Mouse (Mus musculus) megakaryocyte, embryonic 14.5 days (primary cell): ENCODE data around the gene Pgf. TPM values are rescaled to one million over a fixed set of nuclear protein-coding genes. Genes with fewer than 3 reads are reported as not detected.

Source experiments
- H3K27me3 ChIP-seq: replicated peaks from 2 replicates; pipeline ENCODE3; 2012; ENCODE audit warnings: inconsistent platforms
- H3K36me3 ChIP-seq: replicated peaks from 2 replicates; pipeline ENCODE3; 2012; ENCODE audit warnings: low read length, inconsistent platforms, mixed read lengths
- H3K4me1 ChIP-seq: 2 replicates; pipeline ENCODE4 v1.6.1; 2012; ENCODE audit warnings: inconsistent platforms
- H3K4me3 ChIP-seq: replicated peaks from 2 replicates; pipeline ENCODE3; 2012; ENCODE audit warnings: moderate library complexity, mild to moderate bottlenecking, inconsistent platforms
- H3K9me3 ChIP-seq: 2 replicates; pipeline ENCODE4 v1.6.1; 2012; ENCODE audit warnings: inconsistent platforms
- FLI1 ChIP-seq: IDR thresholded peaks from 2 replicates; pipeline ENCODE4 v1.6.1; 2012; ENCODE audit warnings: low read length, inconsistent platforms, mixed read lengths
- GATA1 ChIP-seq: IDR thresholded peaks from 3 replicates; pipeline ENCODE4 v1.6.1; 2012; ENCODE audit warnings: mixed read lengths, low read length, inconsistent platforms, borderline replicate concordance
- polyA plus RNA-seq: library from polyadenylated mRNA; stranded (reverse); fragments of >175 nt; gene quantifications from 2 replicates; pipeline ENCODE4 v1.2.3, GENCODE M21; 2012; ENCODE audit warnings: low replicate concordance; ENCODE audit not compliant: insufficient read depth

Pgf gene
- polyA plus RNA-seq, 1 experiment, result 0.10 TPM

DNA sequence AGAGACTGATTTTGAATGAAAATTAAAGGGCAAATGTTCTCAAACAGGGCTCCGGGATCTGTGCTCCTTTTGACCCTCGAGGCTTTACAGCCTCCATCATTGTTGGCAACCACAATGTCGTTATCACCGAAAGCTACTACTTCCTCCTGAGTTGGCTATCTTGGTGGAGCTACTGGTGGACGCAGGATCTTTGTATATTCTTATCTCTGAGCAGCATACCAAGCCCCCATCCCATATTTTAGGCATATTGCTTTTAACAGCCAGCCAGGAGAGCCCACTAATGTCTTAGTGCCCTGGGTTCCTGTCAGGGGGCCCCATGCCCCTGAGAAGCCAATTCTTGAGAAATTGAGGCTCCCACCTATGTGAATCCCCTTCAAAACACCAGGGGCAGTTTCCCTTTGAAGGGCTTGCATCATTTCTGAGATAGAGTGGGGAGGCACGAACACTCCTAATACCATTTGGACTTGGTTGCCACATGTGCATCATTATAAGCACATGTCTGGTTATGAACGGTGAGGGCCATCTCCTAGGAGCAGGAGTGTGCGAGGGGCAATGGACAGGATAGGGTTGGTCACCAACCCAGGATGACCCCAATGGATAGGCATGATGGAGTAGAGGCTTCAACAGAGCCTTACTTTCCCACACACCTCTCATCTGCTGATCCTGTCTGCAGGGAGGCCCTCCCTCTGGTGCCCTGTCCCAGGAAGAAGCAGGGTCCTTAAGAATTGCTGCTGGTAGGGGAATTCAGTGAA is 43.4 kb downstream of the Pgf start:
- peaks cover 71% of the 10 kb centered on the region for H3K36me3 ChIP-seq
- peaks cover 11% of the 10 kb centered on the region for H3K27me3 ChIP-seq
- H3K9me3 ChIP-seq, result no peaks in the 10 kb centered on the region
- peaks cover 23% of the 10 kb centered on the region for H3K4me1 ChIP-seq
- no peak overlapping the region for H3K4me3 ChIP-seq
- TF ChIP-seq FLI1, result no peak
- no peak for TF ChIP-seq GATA1

DNA sequence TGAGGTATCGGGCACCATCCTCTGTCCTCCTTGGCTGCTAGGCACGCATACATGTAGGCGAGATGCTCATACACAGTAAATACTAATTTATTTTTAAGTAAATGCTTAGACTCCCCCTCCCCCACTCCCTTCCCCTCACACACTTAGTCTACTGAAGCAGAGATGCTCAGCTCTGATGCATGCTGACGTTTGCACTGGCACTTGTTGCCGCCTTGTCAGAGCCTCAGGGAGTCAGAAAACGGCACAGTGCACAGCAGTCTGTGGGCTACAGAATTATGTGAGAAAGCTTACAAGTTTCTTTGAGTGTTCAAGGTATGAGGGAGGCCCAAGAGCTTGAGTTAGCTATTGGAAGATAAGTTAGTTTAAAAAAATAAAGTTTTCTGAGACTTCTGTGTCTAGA is 46.2 kb downstream of the Pgf start:
- no peak overlapping the region for H3K4me3 ChIP-seq
- H3K27me3 ChIP-seq, result no peaks in the 10 kb centered on the region
- H3K4me1 ChIP-seq, result peaks cover 38% of the 10 kb centered on the region
- TF ChIP-seq FLI1 (no peak), GATA1 (no peak)
- no peaks in the 10 kb centered on the region for H3K9me3 ChIP-seq
- peaks cover 96% of the 10 kb centered on the region for H3K36me3 ChIP-seq

DNA sequence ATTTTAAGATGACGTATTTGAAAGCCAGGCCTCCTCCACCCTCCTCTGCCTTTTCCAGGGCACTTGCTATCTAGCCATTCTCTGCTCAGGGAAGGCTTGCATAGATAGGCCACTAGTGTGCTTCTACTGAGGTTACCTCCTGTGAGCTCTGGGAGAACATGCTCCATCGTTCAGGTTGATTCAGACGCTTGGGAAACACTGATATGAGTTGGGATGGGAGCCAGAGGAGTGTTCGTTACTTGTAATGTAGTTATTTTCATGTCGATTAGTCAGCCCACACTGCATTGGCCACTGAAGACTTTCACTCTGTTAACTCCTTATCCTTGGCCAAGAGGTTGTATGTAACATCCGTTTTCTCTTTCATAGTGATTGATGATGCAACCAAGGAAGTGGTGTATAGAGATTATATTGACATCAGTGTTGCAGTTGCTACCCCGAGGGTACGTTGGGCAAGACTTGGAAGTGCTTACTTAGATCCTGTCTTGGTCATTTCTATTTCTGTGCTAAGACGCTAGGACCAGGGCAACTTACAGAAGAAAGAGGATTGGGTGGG is 48.1 kb downstream of the Pgf start:
- Histone ChIP-seq H3K4me1 (peaks cover 39% of the 10 kb centered on the region), H3K36me3 (peaks cover 93% of the 10 kb centered on the region), H3K9me3 (no peaks in the 10 kb centered on the region), H3K27me3 (no peaks in the 10 kb centered on the region), H3K4me3 (no peak overlapping the region)
- TF ChIP-seq FLI1 (no peak), GATA1 (no peak)

DNA sequence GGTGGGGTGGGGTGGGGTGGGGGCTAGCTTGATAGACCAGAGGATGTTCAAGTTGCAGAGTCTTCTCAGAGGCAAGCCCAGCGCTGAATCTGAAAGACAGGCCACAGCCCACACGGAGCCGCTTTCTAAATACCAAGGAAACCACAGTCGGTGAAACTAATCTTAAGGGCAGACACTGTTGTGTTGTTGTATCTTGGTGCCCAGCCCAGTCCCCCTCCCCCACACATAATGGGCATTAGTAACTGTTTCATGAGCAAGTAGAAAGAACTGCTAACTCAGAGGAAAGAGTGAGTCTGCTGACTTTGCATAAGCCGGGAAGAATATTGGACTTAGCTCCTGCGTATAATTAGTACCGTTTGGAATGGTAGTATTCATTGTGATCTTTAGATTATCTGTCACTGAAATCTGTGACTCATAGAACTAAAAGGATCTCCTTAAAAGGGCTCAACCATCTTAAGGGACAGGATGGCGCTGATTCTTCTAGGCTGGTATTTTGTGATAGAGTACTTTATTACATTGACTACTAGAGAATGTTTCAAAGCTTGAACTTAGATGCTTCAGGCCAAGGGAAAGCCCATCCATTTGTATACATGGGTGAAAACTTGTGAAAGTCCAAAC is 50.5 kb downstream of the Pgf start:
- Histone ChIP-seq H3K4me1 (peaks cover 32% of the 10 kb centered on the region), H3K27me3 (no peaks in the 10 kb centered on the region), H3K4me3 (no peak overlapping the region), H3K9me3 (no peaks in the 10 kb centered on the region), H3K36me3 (peaks cover 93% of the 10 kb centered on the region)
- no peak for TF ChIP-seq FLI1
- TF ChIP-seq GATA1, result no peak

DNA sequence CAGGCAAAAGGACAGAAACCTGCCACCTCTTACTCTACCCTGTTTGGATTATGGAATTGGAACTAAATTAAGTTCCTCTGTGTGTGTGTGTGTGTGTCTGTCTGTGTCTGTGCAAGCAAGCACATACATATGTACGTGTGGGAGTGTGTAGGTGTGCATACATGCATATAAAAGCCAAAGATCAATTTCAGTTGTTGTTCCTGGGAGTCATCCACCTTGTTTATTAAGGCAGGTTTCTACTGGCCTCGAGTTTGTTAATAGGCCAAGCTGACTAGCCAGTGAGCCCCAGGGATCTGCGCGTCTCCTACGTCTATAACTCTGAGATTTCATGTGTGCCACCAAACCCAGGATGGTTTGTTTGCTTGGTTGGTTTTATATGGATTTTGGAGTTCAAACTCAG is 52.8 kb downstream of the Pgf start:
- TF ChIP-seq GATA1 (no peak), FLI1 (no peak)
- Histone ChIP-seq H3K9me3 (no peaks in the 10 kb centered on the region), H3K27me3 (no peaks in the 10 kb centered on the region), H3K4me3 (no peak overlapping the region), H3K4me1 (peaks cover 28% of the 10 kb centered on the region), H3K36me3 (peaks cover 94% of the 10 kb centered on the region)

DNA sequence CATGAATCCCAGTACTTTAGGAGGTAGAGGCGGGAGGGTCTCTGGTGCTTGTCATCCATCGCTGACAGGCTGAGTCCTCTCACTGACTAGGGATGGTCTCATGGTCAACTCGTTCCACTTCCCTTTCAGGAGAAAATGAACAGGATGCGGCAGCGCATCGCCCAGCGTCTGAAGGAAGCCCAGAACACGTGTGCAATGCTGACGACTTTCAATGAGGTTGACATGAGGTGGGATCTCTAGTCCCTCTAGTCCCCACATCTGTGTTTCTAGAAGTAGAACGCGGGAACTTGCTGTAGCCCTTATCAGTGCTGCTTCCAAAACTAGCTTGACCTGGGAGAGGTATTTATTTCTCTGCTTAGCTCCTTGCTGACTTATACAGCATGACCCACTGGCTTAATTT is 53.9 kb downstream of the Pgf start:
- Histone ChIP-seq H3K9me3 (no peaks in the 10 kb centered on the region), H3K36me3 (peaks cover 95% of the 10 kb centered on the region), H3K4me1 (peaks cover 28% of the 10 kb centered on the region)

DNA sequence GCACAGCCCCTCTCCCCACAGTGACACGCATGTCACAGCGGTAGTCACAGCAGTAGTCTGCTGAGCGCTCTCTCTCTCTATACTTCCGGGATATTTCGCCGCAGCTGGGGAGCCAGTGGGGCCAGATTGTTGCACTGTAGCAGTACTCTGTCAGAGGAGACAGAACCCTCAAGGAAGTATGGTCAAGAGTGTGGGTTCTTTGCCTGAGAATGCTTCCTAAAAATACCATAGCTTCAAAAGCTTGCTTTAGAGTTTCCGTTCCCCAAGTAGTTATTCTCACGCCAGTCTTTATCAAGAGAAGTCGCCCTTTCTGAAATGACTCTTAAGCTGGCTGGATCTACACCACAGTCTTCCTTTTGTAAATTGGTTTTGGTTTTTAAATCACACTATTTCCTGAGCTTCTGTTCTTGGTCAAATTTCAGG is 54.5 kb downstream of the Pgf start:
- no peak for TF ChIP-seq FLI1
- no peak for TF ChIP-seq GATA1

More for the DNA sequence above, 53.9 kb downstream of the Pgf start:
- no peak overlapping the region for H3K4me3 ChIP-seq
- TF ChIP-seq FLI1, result no peak
- no peak for TF ChIP-seq GATA1
- no peaks in the 10 kb centered on the region for H3K27me3 ChIP-seq

DNA sequence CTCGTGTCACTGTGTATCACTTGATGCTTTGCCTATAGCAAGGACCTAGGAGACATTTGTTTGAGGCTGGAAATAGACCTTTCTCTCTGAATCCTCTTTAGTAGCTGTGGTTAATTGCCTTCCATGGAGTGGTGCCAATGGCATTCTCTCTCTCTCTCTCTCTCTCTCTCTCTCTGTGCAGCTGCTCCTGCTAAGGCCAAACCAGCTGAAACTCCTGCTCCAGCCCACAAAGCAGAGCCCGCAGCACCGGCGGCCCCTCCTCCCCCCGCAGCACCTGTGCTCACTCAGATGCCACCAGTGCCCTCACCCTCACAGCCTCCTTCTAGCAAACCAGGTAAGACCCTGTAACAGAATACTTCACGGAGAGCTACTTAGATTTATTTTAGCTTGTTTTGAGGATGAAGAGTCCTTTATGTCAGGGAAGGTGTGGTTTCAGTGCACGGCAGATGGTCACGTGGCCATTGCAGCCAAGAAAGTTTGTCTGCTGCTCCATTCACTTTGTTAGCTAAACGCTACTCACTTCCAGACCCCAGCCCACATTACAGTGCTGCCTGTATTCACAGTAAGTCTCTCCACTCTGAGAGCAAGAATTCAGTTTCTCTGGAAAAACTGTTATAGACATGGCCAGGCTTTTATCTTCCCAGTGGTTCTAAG is 55.7 kb downstream of the Pgf start:
- no peaks in the 10 kb centered on the region for H3K27me3 ChIP-seq
- no peaks in the 10 kb centered on the region for H3K9me3 ChIP-seq
- TF ChIP-seq FLI1 (no peak), GATA1 (no peak)
- peaks cover 35% of the 10 kb centered on the region for H3K4me1 ChIP-seq
- peaks cover 95% of the 10 kb centered on the region for H3K36me3 ChIP-seq
- no peak overlapping the region for H3K4me3 ChIP-seq

More for the DNA sequence above, 54.5 kb downstream of the Pgf start:
- Histone ChIP-seq H3K36me3 (peaks cover 95% of the 10 kb centered on the region), H3K4me1 (peaks cover 31% of the 10 kb centered on the region), H3K27me3 (no peaks in the 10 kb centered on the region), H3K9me3 (no peaks in the 10 kb centered on the region), H3K4me3 (no peak overlapping the region)

Other genes with a start within 250 kb of the Pgf start
- 24.7 TPM in 1 of 2 replicates, not detected in the other for gene Fcf1, start 206.9 kb downstream of the Pgf start, polyA plus RNA-seq
- gene Arel1, start 206.9 kb downstream of the Pgf start, polyA plus RNA-seq, result 0.71 and 1.1 TPM in 2 replicates
- 6.7 and 8.8 TPM in 2 replicates for gene Ylpm1, start 181.5 kb downstream of the Pgf start, polyA plus RNA-seq
- 2.2 TPM in 2 replicates for gene Prox2, start 67.0 kb downstream of the Pgf start, polyA plus RNA-seq
- 187 and 398 TPM in 2 replicates for gene Dlst, start 67.0 kb downstream of the Pgf start, polyA plus RNA-seq
- 0.68 TPM in 1 of 2 replicates, not detected in the other for gene Rps6kl1, start 26.5 kb downstream of the Pgf start, polyA plus RNA-seq
- 17.9 and 151 TPM in 2 replicates for gene Eif2b2, start 41.7 kb upstream of the Pgf start, polyA plus RNA-seq
- gene Mlh3, start 92.8 kb upstream of the Pgf start, polyA plus RNA-seq, result 0.96 TPM in 1 of 2 replicates, not detected in the other
- gene Acyp1, start 110.6 kb upstream of the Pgf start, polyA plus RNA-seq, result 29.0 TPM in 1 of 2 replicates, not detected in the other
- gene Zc2hc1c, start 110.8 kb upstream of the Pgf start, polyA plus RNA-seq, result not detected in 2 replicates
- gene Nek9, start 161.6 kb upstream of the Pgf start, polyA plus RNA-seq, result 2.0 and 2.6 TPM in 2 replicates
- 73.8 and 158 TPM in 2 replicates for gene Tmed10, start 197.1 kb upstream of the Pgf start, polyA plus RNA-seq